In the genomic region with DNA sequence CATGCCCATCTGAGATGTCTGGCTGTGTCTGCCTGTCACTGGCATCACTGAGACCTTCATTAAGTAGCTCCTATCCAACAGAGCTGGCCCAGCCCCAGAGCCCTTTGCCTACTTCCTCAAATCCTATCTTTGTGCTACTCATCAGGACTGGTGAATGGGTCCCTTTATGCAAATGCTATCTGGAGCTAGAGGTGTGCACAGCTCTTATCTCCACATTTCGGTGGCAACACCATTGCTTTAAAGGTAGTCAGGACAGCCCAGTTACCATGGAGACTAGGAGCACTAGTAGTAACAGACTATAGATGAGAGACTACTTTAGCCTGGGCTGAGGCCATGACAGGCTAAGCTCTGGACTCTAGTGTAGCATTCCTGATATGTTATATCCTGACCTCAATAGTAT, we compare ENCODE assay signal across 29 mouse cellular contexts. TPM values are rescaled to one million over a fixed set of nuclear protein-coding genes. Genes with fewer than 3 reads are reported as not detected.
"Had no signal": no experiment of that assay in that cellular context is flagged by ENCODE, and none has a peak within 500 bp of the region (broad histone marks: within the 10 kb centered on the region; RNA-seq: fewer than 3 reads in every experiment).

No protein-coding gene starts in this region.

- H3K9ac ChIP-seq: limb, embryonic 12.5 days; limb, embryonic 15.5 days; liver, embryonic 14.5 days; liver, postnatal 0 days; lung, embryonic 14.5 days had no signal

- DNase-seq: kidney, adult 18-20 months; kidney, adult 9 months; kidney, postnatal 14 days; kidney, postnatal 4 days; left cerebral cortex, postnatal 4 days; liver, postnatal 0 days; lung, embryonic 14.5 days; lung, postnatal 36 days; midbrain, embryonic 14.5 days; retina, postnatal 1 day; right cerebral cortex, postnatal 25 days; spleen, adult 18-20 months; thymus, adult 2 months; thymus, postnatal 36 days had no signal

- H3K27me3 ChIP-seq: limb, embryonic 12.5 days; limb, embryonic 15.5 days had no signal

- ATAC-seq: liver, postnatal 0 days; lung, postnatal 0 days had no signal

- H3K27ac ChIP-seq: limb, embryonic 12.5 days; limb, embryonic 15.5 days; liver, embryonic 14.5 days had no signal

- H3K9me3 ChIP-seq: limb, embryonic 12.5 days; limb, embryonic 15.5 days had no signal

- H3K4me2 ChIP-seq: limb, embryonic 12.5 days; limb, embryonic 15.5 days; liver, embryonic 11.5 days; lung, embryonic 14.5 days had no signal

- H3K4me3 ChIP-seq: limb, embryonic 12.5 days; limb, embryonic 15.5 days had no signal

RNA-seq across cellular contexts. Expression of a gene that starts 13.5 kb away (rescaled TPM):
- total RNA-seq: layer of hippocampus, adult 18-20 months; layer of hippocampus, postnatal 14 days; left cerebral cortex, adult 8-10 months; left cerebral cortex, postnatal 14 days; left cerebral cortex, postnatal 4 days; midbrain, postnatal 0 days had no signal
- polyA plus RNA-seq: kidney, embryonic 16.5 days; limb, embryonic 12.5 days; limb, embryonic 15.5 days; liver, embryonic 11.5 days; liver, embryonic 14.5 days; liver, postnatal 0 days; lung, embryonic 14.5 days; lung, postnatal 0 days; midbrain, embryonic 14.5 days; midbrain, postnatal 0 days; neural tube, embryonic 11.5 days; neural tube, embryonic 14.5 days; stomach, embryonic 16.5 days; thymus, adult 2 months; urinary bladder, adult 2 months had no signal

RNA-seq across cellular contexts. Expression of a gene that starts 27.9 kb away (rescaled TPM):
- total RNA-seq: layer of hippocampus, postnatal 14 days; midbrain, postnatal 0 days had no signal
- polyA plus RNA-seq: limb, embryonic 15.5 days; liver, embryonic 11.5 days; liver, postnatal 0 days; lung, embryonic 14.5 days; lung, postnatal 0 days; midbrain, embryonic 14.5 days; midbrain, postnatal 0 days; neural tube, embryonic 11.5 days; neural tube, embryonic 14.5 days; stomach, embryonic 16.5 days had no signal
